Comparison of ENCODE assay signal across 20 mouse cellular contexts in the genomic region with DNA sequence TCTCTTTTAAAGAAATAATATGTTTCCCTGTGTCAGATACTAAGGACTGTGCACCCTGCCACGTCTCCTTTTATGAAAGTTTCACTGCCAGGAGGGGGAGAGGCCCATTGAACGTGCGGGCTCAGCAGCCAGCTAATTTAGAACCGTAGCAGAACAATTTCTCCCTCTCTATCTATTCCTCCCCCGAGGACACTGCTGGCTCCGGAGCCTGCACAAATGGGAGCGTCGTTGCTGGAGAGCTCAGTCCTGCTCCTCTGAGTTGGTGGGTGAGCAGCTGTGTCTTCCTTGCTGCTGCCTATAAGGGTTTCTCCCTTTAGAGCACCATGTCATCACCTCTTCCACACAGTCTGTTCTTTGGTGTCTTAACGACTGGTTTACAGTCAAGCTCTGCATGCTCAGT.
DNase-seq lines count a peak whose midpoint lies in the region; ATAC-seq and TF ChIP-seq lines count a peak whose summit lies in the region.
"Had no signal": no experiment of that assay in that cellular context is flagged by ENCODE, and none has a peak within 500 bp of the region (broad histone marks: within the 10 kb centered on the region; RNA-seq: fewer than 3 reads in every experiment).

No protein-coding gene starts in this region.

- TF ChIP-seq EP300 in liver, postnatal 0 days (IDR thresholded peaks at IDR 0.05; ENCODE audit: low read depth), result no peak

- WGBS in hindbrain, embryonic 12.5 days, result 58% methylated on average over 9 of the region's 9 CpGs
- 66% methylated on average over 9 of the region's 9 CpGs for WGBS in hindbrain, embryonic 10.5 days
- 39% methylated on average over 9 of the region's 9 CpGs for WGBS in midbrain, embryonic 16.5 days
- WGBS in midbrain, embryonic 10.5 days, result 85% methylated on average over 9 of the region's 9 CpGs
- 47% methylated on average over 9 of the region's 9 CpGs for WGBS in hindbrain, embryonic 13.5 days
- 26% methylated on average over 9 of the region's 9 CpGs for WGBS in neural tube, embryonic 14.5 days
- WGBS in liver, postnatal 0 days (ENCODE audit: insufficient replicate concordance), result 74% methylated on average over 9 of the region's 9 CpGs

- H3K4me2 ChIP-seq in hindbrain, embryonic 12.5 days (replicated peaks), result no peak overlapping the region
- H3K4me2 ChIP-seq in midbrain, embryonic 16.5 days (ENCODE audit: low read length), result no peak overlapping the region
- no peak overlapping the region for H3K4me2 ChIP-seq in hindbrain, embryonic 13.5 days
- no peak overlapping the region for H3K4me2 ChIP-seq in neural tube, embryonic 14.5 days (ENCODE audit: low read depth, low read length)
- no peak overlapping the region for H3K4me2 ChIP-seq in liver, postnatal 0 days (ENCODE audit: low read depth, low read length)
- H3K4me2 ChIP-seq: heart, embryonic 12.5 days; liver, embryonic 13.5 days; lung, embryonic 14.5 days; midbrain, embryonic 13.5 days had no signal

- TF ChIP-seq CTCF in liver, postnatal 0 days (IDR thresholded peaks at IDR 0.05; ENCODE audit: low read depth), result no peak

- H3K9ac ChIP-seq in hindbrain, embryonic 12.5 days, result no peak overlapping the region
- no peak overlapping the region for H3K9ac ChIP-seq in midbrain, embryonic 16.5 days (ENCODE audit: low read depth, low read length)
- H3K9ac ChIP-seq in hindbrain, embryonic 13.5 days, result no peak overlapping the region
- no peak overlapping the region for H3K9ac ChIP-seq in neural tube, embryonic 14.5 days (replicated peaks; ENCODE audit: low read depth, low read length)
- no peak overlapping the region for H3K9ac ChIP-seq in liver, postnatal 0 days (replicated peaks)
- H3K9ac ChIP-seq: forebrain, postnatal 0 days; heart, embryonic 12.5 days; liver, embryonic 13.5 days; lung, embryonic 14.5 days; midbrain, embryonic 13.5 days had no signal

- ATAC-seq in hindbrain, embryonic 12.5 days (ENCODE audit: low FRiP score), result 0 out of 2 replicates have a peak, but pooled peaks have one; percentile 38
- ATAC-seq in midbrain, embryonic 16.5 days, result peak; percentile 42; the same call in 1 of the 2 replicates
- ATAC-seq in hindbrain, embryonic 13.5 days (ENCODE audit: low FRiP score), result 0 out of 2 replicates have a peak, but pooled peaks have one; percentile 28
- ATAC-seq in neural tube, embryonic 14.5 days (ENCODE audit: low read depth), result peak; percentile 79; the same call in 1 of the 2 replicates
- no peak for ATAC-seq in liver, postnatal 0 days
- ATAC-seq: forebrain, postnatal 0 days; intestine, postnatal 0 days; midbrain, embryonic 13.5 days had no signal

- H3K27ac ChIP-seq in hindbrain, embryonic 12.5 days, result no peak overlapping the region
- no peak overlapping the region for H3K27ac ChIP-seq in hindbrain, embryonic 10.5 days
- no peak overlapping the region for H3K27ac ChIP-seq in midbrain, embryonic 16.5 days (ENCODE audit: low read length)
- no peak overlapping the region for H3K27ac ChIP-seq in midbrain, embryonic 10.5 days (replicated peaks)
- no peak overlapping the region for H3K27ac ChIP-seq in hindbrain, embryonic 13.5 days
- no peak overlapping the region for H3K27ac ChIP-seq in neural tube, embryonic 14.5 days (ENCODE audit: low read depth, low read length)
- no peak overlapping the region for H3K27ac ChIP-seq in liver, postnatal 0 days (ENCODE audit: low read depth)
- H3K27ac ChIP-seq: liver, embryonic 13.5 days; midbrain, embryonic 13.5 days had no signal

- H3K4me1 ChIP-seq in hindbrain, embryonic 12.5 days, result no peaks in the 10 kb centered on the region
- H3K4me1 ChIP-seq in hindbrain, embryonic 10.5 days (replicated peaks), result no peaks in the 10 kb centered on the region
- no peaks in the 10 kb centered on the region for H3K4me1 ChIP-seq in midbrain, embryonic 16.5 days (ENCODE audit: control insufficient read depth, insufficient read depth, low read length)
- H3K4me1 ChIP-seq in midbrain, embryonic 10.5 days, result no peaks in the 10 kb centered on the region
- 0 out of 2 replicates have a peak, but pooled peaks cover 3% of the 10 kb centered on the region for H3K4me1 ChIP-seq in hindbrain, embryonic 13.5 days (replicated peaks)
- no peaks in the 10 kb centered on the region for H3K4me1 ChIP-seq in neural tube, embryonic 14.5 days (ENCODE audit: control insufficient read depth, insufficient read depth, low read length)
- H3K4me1 ChIP-seq in liver, postnatal 0 days (ENCODE audit: insufficient read depth), result no peaks in the 10 kb centered on the region
- H3K4me1 ChIP-seq: liver, embryonic 13.5 days; midbrain, embryonic 13.5 days had no signal

- no peak overlapping the region for H3K4me3 ChIP-seq in hindbrain, embryonic 12.5 days
- H3K4me3 ChIP-seq in hindbrain, embryonic 10.5 days, result no peak overlapping the region
- H3K4me3 ChIP-seq in midbrain, embryonic 16.5 days (ENCODE audit: low read depth, low read length), result no peak overlapping the region
- no peak overlapping the region for H3K4me3 ChIP-seq in midbrain, embryonic 10.5 days
- no peak overlapping the region for H3K4me3 ChIP-seq in hindbrain, embryonic 13.5 days
- H3K4me3 ChIP-seq in neural tube, embryonic 14.5 days (ENCODE audit: low read depth, low read length), result no peak overlapping the region
- no peak overlapping the region for H3K4me3 ChIP-seq in liver, postnatal 0 days (ENCODE audit: low read depth, low read length)
- H3K4me3 ChIP-seq: heart, embryonic 12.5 days; liver, embryonic 13.5 days; midbrain, embryonic 13.5 days; myocyte had no signal

- H3K27me3 ChIP-seq in hindbrain, embryonic 12.5 days, result no peaks in the 10 kb centered on the region
- H3K27me3 ChIP-seq in hindbrain, embryonic 10.5 days (ENCODE audit: insufficient read depth, poor library complexity, severe bottlenecking), result no peaks in the 10 kb centered on the region
- no peaks in the 10 kb centered on the region for H3K27me3 ChIP-seq in midbrain, embryonic 16.5 days (ENCODE audit: control insufficient read depth, insufficient read depth, low read depth, low read length)
- H3K27me3 ChIP-seq in midbrain, embryonic 10.5 days (ENCODE audit: low read depth, poor library complexity, severe bottlenecking), result no peaks in the 10 kb centered on the region
- H3K27me3 ChIP-seq in hindbrain, embryonic 13.5 days, result no peaks in the 10 kb centered on the region
- no peaks in the 10 kb centered on the region for H3K27me3 ChIP-seq in neural tube, embryonic 14.5 days (ENCODE audit: control insufficient read depth, insufficient read depth, low read length)
- no peaks in the 10 kb centered on the region for H3K27me3 ChIP-seq in liver, postnatal 0 days (ENCODE audit: insufficient read depth, low read length)
- H3K27me3 ChIP-seq: heart, embryonic 12.5 days; liver, embryonic 13.5 days; midbrain, embryonic 13.5 days had no signal

- DNase-seq in hindbrain, embryonic 10.5 days (ENCODE audit: low spot score), result no peak
- DNase-seq in midbrain, embryonic 10.5 days (ENCODE audit: low spot score), result no peak
- DNase-seq in liver, postnatal 0 days, result no peak
- DNase-seq: adrenal gland, adult 2 months; cerebellum, adult 18-20 months; cerebellum, postnatal 14 days; forebrain, postnatal 0 days; heart, postnatal 10 days; kidney, postnatal 4 days; liver, embryonic 13.5 days; lung, embryonic 14.5 days; thymus, postnatal 25 days had no signal

- H3K9me3 ChIP-seq in hindbrain, embryonic 12.5 days (replicated peaks), result no peaks in the 10 kb centered on the region
- no peaks in the 10 kb centered on the region for H3K9me3 ChIP-seq in hindbrain, embryonic 10.5 days
- H3K9me3 ChIP-seq in midbrain, embryonic 16.5 days (replicated peaks; ENCODE audit: control insufficient read depth, low read length, poor library complexity, severe bottlenecking), result no peaks in the 10 kb centered on the region
- no peaks in the 10 kb centered on the region for H3K9me3 ChIP-seq in midbrain, embryonic 10.5 days (replicated peaks)
- H3K9me3 ChIP-seq in hindbrain, embryonic 13.5 days, result no peaks in the 10 kb centered on the region
- H3K9me3 ChIP-seq in neural tube, embryonic 14.5 days (ENCODE audit: control insufficient read depth, low read length), result no peaks in the 10 kb centered on the region
- H3K9me3 ChIP-seq in liver, postnatal 0 days (ENCODE audit: low read length), result no peaks in the 10 kb centered on the region
- H3K9me3 ChIP-seq: heart, embryonic 12.5 days; liver, embryonic 13.5 days; midbrain, embryonic 13.5 days had no signal

- H3K36me3 ChIP-seq in hindbrain, embryonic 12.5 days, result no peaks in the 10 kb centered on the region
- no peaks in the 10 kb centered on the region for H3K36me3 ChIP-seq in hindbrain, embryonic 10.5 days
- H3K36me3 ChIP-seq in midbrain, embryonic 16.5 days (ENCODE audit: control insufficient read depth, insufficient read depth, low read length), result no peaks in the 10 kb centered on the region
- H3K36me3 ChIP-seq in midbrain, embryonic 10.5 days, result no peaks in the 10 kb centered on the region
- no peaks in the 10 kb centered on the region for H3K36me3 ChIP-seq in hindbrain, embryonic 13.5 days
- no peaks in the 10 kb centered on the region for H3K36me3 ChIP-seq in neural tube, embryonic 14.5 days (ENCODE audit: control insufficient read depth, insufficient read depth, low read length)
- no peaks in the 10 kb centered on the region for H3K36me3 ChIP-seq in liver, postnatal 0 days (replicated peaks; ENCODE audit: insufficient read depth, low read length)
- H3K36me3 ChIP-seq: liver, embryonic 13.5 days; midbrain, embryonic 13.5 days had no signal
